Mouse (Mus musculus) frontal cortex, postnatal 25 days (tissue): ENCODE measurements around the gene Tnfrsf11a.
"Not testable (repeated sequence)": the region's sequence is repeated elsewhere in the genome, so short reads cannot be mapped to it uniquely, and the experiment has no call there.

ENCODE experiments used
- DNase-seq, 2 experiments: peaks; one replicate each; pipeline ENCODE4 v3.0.0; 2022; ENCODE audit warnings: low spot score in 2 of 2

Gene Tnfrsf11a

DNA sequence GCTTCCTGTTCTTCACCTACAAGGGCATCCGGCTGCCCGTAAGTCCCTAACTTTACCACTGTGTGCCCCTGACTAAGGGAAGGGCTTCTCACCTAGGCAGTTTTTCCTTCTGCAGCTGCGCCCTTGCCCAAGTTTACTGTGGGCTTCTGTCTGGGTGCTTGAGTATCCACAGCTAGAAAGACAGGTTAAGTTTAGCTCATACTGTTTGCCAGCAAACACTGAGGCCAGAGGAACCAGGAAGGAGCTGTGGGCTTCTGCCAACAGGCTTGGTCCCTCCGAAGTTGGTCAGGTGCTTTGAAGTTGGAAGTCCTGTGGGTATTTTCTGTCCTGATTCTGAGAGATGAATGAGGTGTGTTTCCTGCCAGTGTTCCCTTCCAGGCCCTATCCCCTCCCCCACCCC is 4.6 kb downstream of the Tnfrsf11a start:
- DNase-seq = no peak

GRCm38 (mm10) chr1:105786731-105787357 is 6.3 kb downstream of the Tnfrsf11a start:
- no peak for DNase-seq

GRCm38 (mm10) chr1:105790103-105790502 is 9.6 kb downstream of the Tnfrsf11a start:
- DNase-seq = no peak

GRCm38 (mm10) chr1:105794670-105795069 is 14.2 kb downstream of the Tnfrsf11a start:
- DNase-seq = no peak

DNA sequence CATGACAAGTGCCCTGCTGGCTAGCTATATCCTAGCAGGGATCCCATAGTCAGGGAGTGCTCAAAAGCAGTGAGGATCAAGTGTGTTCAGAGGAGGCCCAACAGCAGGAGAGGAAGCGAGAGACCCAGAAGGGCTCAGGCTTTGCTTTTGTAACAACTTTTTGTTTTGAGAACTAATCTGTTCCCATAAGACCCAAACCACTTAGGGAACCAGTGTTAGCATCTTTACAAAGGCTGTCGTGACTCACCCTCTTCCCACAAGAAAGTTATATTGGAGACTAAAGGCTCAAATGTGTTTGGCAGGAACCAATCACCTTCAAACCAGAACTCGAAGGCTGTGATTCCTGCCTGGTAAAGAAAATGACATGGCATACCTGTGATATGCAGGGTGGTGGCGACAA is 15.2 kb downstream of the Tnfrsf11a start:
- no peak for DNase-seq

DNA sequence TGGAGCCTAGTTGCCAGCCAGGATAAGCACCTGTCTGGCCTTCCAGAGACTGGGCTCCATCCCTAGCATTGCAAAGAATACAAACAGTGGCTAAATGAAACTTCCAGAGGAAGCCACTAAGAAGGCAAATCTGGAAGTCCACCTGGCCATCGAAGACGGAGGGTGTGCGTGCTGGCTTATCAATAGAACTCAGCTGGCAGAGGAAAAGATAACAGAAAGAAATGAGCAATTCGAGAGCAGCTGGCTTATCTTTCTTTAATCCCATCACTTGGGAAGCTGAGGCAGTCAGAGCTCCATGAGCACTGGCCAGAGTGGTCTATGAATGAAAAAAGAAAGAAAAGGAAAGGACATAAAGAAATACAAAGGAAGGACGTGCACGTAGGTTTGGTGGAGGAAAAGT is 20.1 kb downstream of the Tnfrsf11a start:
- no peak for DNase-seq

- no peak for DNase-seq
Observed at GRCm38 (mm10) chr1:105801252-105801651, 20.7 kb downstream of the Tnfrsf11a start.

- no peak for DNase-seq
Observed at GRCm38 (mm10) chr1:105802941-105803340, 22.4 kb downstream of the Tnfrsf11a start.

DNA sequence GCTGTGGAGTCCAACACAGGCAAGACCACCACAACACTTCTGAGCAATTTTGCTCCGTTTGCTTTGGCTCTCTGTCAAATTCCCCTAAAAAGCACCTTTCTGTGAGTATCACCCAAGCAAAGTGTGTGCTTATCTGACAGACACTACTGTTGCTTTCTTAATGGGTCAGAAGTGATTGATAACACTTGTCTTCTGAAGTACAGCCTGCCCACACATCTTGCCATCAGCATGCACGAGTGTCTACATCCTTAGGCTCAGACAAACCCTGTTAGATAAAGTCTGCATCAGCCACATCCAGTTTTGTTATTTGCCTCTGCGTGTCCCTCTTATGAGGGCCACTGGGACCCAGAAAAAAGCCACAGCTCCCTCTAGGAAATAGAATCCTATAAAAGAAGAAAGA is 23.8 kb downstream of the Tnfrsf11a start:
- DNase-seq = no peak

DNA sequence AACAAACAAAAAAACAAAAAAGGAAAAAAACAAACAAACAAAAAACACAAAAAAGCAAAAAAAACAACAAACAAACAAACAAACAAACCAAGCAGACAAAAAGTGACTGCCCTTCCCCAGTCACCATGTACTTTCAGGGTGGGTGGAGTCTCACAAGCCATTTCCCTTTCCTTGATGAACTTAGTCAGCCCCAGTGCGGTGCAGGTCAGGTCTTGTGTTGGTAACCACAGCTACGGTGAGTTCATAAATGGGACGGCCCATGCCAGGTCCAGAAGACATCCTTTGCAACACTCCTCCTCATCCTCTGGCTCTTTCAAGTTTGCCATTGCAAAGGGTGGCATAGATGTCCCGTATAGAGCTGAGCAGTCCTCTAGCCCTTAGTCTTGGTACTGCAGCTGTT is 25.0 kb downstream of the Tnfrsf11a start:
- no peak for DNase-seq

DNA sequence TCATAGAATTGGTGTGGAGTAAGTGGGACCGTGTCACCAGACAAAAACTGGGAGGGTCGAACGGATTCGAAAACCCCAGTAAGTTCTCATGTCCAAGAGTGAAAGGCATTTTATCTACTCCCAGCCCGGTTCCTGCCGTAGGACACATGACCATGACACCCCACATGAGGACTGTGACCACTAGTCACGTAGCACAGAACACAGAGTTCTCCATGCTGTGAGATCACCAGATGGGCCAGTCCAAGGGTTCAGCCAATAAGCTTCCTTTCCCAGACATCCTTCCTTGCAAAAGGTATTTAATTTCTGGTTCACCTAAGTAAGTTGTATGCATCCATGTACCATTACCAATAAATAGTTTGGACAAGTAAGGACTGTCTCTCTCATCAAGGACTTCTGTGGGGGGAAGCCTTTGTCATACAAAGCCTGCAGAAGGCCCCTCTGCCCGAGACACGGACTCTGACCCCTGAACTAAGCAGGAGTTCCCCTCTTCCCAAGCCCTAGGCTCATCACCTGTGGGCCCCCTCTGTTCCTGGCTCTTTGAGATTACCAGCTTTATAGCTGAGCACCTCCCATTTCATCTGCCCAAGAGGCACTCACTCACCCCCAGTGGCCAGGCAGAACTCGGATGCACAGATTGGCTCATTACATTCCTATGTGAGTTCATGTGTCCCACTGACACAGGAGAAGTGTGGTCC is 26.7 kb downstream of the Tnfrsf11a start:
- no peak for DNase-seq

DNA sequence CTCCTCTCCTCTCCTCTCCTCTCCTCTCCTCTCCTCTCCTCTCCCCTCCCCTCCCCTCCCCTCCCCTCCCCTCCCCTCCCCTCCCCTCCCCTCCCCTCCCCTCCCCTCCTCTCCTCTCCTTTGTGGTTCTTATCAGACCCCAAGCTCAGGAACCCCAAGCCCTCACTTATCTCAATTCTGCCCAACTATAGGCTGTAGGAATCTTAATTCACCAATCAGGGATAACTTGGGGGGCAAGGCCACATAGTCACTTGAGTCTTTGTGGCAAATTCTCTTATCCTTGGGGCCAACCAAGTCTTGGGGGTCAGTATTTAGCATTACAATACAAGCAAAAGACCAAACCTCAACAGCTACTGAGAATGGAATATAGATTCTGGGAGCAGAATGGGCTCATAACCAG is 31.5 kb downstream of the Tnfrsf11a start:
- DNase-seq = not testable (repeated sequence)

DNA sequence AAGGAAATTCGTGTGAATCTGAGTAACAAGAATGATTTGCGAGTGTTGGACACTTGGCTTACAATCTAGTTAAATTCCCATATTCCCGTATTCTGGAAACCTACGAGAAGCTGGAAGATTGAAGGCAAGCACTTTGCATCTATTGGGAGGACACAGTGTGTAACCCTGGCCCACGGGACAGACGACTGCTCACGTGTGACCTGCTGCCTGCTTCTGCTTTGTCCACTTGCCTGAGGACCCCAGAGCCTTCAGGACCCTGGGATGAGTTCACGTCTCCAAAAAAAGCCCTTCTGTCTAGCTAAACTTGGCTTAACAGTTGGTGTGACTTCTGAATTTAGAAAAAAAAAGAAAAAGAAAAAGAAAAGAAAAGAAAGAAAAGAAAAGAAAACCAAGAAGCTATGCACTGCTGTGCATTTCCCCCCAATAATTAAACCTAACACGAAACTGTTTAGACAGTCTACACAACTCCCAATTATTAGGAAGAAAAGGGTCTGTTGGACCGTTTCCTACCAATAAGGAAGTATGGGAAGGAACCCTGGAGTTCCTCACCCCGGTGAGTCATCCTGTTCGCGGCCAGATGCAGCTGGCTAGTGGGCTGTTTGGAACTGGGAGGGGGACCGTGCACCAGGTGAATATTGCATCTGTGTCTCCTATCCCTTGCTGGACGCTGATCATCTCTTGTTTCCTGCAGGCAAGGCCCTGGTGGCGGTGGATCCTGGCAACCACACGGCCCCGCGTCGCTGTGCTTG is 32.6 kb downstream of the Tnfrsf11a start:
- DNase-seq = no peak

DNA sequence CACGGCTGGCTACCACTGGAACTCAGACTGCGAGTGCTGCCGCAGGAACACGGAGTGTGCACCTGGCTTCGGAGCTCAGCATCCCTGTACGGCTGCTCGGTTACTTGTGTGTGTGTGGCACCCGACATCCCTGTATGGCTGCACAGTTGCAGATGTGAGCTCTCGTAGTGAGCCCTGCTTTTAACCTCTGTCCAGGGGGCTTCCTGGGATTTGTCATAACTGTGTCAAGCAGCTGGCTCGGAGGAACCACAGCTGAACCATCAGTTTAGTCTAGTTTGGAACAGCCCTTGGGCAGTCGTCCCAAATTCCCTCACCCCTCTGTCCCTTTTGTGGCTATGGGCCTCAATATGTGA is 33.2 kb downstream of the Tnfrsf11a start:
- no peak for DNase-seq

DNA sequence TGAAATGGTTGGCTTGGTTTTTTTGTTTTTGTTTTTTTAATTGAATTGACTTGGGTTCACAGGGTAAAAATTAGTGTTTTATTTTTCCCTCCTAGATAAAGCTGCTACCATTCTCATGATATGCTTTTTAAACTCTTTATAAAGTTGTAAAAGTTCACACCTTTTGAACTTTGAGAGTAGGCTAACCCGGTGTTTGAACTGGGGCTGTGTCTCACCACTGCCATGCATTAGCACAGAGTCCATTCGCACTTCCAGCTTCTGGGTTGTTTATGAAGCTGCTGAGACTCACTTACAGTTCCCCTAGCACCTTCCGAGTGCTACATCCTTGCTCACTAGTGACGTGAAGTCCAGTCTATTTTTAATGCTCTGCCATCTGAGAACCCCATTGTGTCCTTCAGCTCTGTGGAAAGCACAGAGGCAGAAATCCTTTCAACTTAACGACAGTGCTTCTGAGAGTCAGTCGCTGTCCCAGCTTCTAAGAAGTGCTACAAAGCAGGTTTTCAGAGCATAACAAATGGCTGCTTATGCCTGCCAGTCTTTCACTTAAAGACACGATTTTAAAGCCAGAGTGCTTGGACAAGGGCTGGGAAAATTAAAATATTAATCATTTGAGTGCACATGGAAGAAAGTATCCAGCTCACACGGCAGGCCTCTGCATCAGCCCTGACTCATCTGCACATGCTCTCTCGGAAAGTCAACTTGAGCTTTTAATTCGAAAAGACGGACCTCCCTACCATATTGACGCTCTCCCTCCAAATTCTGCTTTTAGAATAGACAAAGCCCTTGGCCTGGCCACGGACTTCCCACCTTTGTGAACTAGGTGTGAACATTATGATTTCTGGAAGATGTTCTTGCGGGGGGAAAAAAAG is 34.1 kb downstream of the Tnfrsf11a start:
- DNase-seq = no peak

DNA sequence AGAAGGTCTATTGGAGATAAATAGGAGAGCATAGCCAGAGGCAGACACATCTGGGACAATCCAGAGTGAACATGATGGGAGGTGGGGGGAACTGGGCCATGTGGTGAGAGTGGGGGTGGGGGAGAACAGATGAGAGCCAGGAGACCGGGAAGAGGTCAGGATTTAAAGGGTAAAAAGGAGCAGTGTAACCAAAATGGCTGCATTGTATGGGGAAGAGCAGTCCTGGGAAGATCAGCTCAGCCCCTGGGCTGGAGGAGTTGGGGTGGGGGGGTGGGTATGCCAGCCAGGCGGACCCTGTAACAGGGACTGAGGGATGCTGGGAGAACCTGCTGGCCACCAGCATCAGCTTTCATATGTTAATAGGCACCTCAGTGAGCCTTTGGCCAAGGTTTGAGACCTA is 34.8 kb downstream of the Tnfrsf11a start:
- DNase-seq = no peak

DNA sequence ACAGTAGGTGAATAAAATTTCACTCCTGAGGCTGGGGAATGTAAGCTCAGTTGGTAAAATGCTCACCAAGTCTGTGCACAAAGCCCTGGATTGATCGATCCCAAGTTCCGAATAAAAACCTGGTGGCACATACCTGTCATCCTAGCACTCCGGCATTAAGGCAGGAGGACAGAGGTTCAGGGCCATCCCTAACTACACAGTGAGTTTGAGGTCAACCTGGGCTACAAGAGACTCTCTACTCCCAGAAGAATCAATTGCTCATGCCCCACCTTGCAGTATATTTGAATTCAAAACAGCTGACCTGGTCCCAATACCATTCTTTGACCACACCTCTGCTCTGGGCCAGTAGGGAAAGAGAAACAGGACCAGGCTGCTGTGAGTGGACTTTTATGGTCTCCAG is 35.2 kb downstream of the Tnfrsf11a start:
- no peak for DNase-seq

DNA sequence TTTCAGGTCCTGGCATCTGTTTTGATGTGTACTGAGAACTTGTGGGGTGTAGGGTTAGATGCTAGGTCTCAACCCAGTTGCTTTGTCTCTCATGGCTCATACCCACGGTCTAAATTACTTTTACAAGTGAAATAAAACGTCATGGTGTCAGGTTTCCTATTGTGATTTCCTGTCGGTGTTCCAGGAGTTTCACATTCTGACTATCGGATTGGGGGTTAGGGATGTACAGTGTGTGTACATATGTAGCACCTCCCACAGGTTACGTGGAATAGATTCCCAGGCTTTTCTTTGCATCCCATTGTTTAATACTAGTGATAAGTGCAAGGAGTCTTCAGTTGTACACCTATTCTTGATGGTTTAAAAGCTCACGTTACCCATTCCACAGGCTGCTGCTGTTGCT is 38.5 kb downstream of the Tnfrsf11a start:
- no peak for DNase-seq

- DNase-seq = no peak
Observed at GRCm38 (mm10) chr1:105819740-105820139, 39.2 kb downstream of the Tnfrsf11a start.

DNA sequence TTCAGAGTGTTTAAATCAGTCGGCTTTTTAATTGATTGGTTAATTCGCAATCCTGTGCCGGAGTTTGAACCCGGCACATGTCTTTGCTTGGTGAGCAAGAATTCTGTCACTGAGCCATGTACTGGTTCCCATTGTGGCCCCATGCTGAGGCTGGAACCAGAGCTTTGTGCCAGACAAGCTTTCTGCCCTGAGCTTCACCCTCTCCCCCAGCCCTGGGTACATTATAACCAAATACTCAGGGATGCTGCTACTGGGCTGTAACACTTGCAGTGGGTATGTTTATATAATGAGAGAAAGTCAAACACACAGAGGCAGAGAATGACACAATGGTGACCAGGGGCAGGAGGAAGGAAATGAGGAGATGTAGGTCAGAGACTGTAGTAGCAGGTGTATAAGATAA is 43.8 kb downstream of the Tnfrsf11a start:
- DNase-seq = no peak

DNA sequence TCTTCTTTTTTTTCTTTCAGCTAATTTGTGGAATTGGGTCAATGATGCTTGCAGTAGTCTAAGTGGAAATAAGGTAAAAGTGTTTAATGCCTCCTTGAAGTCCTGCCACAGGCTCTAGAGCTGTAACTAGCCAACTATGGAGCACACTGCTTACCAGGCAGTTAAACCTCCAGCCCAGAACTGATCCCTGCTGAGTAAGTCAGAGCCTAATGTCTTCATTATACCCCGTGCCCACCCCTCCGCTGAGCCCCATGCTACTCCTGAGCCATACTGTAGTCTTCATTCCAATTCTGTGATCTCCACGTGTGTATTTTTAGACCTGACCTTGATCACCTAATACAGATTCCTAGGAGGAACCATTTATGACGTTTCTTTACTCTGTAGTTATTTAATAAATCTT is 44.5 kb downstream of the Tnfrsf11a start:
- no peak for DNase-seq

DNA sequence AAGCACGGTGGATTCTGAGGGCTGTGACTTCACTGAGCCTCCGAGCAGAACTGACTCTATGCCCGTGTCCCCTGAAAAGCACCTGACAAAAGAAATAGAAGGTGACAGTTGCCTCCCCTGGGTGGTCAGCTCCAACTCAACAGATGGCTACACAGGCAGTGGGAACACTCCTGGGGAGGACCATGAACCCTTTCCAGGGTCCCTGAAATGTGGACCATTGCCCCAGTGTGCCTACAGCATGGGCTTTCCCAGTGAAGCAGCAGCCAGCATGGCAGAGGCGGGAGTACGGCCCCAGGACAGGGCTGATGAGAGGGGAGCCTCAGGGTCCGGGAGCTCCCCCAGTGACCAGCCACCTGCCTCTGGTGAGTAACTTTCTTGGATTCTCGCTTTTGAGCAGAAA is 46.9 kb downstream of the Tnfrsf11a start:
- DNase-seq = no peak
